Mouse (Mus musculus) retina, embryonic 14.5 days (tissue): ENCODE results near the gene Asic2.

Source experiments
- DNase-seq: peaks from one replicate; pipeline ENCODE4 v3.0.0-alpha.2; 2015; ENCODE audit warnings: low spot score

Asic2 gene

GRCm38 (mm10) chr11:81189103-81189502, 779.2 kb downstream of the Asic2 start:
- DNase-seq: no peak

- DNase-seq: no peak
Observed at GRCm38 (mm10) chr11:81187851-81188250, 780.4 kb downstream of the Asic2 start.

- no peak for DNase-seq
Observed at GRCm38 (mm10) chr11:81184721-81185120, 783.5 kb downstream of the Asic2 start.

DNA sequence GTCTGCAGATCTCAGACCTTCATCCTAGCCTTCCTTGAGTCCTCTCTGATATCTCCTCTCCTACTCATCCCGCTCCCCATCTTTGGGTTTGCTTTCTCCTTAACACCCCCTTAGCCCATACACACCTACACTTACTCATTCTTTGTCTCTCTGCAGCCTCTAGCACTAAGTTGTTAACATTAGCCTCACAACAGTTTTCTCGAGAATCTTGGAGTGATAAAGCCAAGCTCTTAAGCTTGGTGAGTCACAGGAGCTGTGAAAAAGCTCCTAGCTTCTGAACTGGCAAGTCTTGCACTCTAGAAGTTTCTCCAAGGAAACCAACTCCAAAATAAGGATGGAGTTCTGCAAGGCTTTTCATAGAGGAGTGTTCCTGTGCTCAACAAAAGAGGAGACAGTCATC, 803.4 kb downstream of the Asic2 start:
- DNase-seq: no peak

- DNase-seq: no peak
Observed at GRCm38 (mm10) chr11:81163056-81163455, 805.2 kb downstream of the Asic2 start.

DNA sequence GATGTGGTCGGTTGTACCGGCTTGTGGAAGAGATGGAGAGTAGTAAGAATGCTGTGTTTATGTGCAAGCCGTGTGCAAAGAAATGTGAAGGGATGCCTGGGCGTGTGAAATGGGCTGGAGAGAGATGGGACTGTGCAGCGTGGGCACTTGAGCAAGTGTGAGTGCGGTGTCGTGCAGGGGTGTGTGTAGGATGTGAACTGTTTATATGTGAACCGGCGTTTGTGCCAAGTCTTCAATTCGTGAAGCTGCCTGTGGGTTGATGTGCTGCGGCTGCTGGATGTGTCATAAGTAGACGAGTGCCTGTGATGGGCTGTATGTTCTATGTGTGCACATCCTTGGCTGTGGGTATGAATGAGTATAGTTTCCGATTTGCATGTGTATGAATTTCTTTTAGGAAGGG, 814.4 kb downstream of the Asic2 start:
- DNase-seq: no peak

DNA sequence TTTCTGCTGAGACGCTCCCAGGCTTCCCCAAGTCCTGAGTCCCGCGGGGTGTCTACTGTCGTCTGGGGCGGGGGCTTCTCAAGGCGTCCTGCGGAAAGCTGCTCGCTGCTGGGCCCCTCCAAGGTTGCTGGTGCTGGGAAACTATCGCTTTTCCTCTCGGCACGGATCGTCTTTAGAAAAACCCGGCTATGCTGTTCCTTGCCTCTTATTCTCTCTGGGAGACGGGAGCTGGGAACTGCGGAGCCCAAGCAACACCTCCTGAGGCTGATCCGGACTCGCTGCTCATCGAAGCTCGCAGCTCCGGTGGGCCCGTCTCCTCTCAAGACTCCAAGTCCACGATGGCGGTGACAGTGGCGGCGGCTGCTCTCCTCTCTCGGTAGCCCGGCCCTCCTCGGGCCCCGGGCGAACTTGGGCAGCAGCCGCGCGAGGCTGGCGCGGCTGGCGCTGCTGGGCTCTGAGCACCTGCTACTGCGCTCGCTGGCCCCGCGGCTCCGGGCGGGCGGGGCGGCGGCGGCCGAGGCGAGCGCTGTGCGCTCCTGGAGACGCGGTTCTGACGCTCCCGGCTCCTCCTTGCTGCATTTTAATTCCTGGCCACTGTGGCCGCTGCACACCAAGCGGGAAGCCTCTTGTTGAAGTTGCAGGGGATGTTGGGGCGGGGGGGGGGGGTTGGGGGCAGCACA, 815.0 kb downstream of the Asic2 start:
- peak; percentile 82 for DNase-seq

DNA sequence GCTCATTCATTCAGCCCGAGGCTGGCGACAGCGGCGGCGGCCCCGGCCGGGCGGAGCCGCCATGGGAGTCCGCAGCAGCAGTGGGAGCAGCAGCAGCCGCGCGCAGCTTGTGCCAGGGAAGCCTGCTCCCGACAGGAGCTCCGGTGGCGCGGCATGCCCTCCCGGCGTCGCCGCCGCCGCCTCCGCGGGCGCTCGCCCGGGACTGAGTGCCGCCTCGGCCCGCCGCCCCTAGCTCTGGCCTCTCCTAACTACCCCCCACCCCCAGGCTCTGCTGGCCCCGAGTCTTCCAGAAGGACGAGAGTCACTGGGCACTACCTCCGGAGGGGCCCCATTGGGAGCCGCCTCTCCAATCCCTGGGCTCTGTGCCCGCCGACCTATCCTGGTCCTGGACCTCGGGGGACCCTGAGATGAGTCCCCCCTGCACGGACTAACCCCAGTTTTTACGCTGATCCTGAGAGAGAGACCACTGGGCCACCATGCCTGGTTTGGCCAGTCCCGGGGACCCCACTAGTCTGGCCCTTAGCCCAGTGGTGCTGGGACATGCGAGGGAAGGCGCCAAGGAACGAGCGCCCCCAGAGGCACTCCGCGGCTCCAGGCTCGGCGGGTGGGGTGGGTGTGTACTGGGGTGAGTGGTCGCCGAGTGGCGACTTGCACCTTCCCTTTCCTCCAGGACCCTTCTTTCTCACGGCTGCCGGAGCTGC, 815.6 kb downstream of the Asic2 start:
- peak; percentile 73 for DNase-seq

DNA sequence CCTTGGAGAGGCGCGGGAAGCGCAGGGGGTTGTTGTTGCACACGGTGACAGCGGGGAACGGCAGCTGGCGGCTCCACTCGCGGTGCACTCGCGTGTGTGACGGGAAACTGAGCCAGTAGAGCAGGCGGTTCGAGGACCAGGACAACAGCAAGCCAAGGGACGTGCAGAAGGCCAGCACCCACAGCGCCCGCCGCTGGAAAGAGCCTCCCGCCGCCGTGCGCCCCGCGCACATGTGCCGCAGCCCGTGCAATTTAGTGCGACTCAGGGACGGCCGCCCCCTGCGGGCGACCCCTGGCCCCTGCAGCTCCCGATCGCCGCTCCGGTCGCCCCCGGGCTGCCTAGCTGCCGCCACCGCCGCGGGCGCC, 816.3 kb downstream of the Asic2 start:
- DNase-seq: peak; percentile 79

- DNase-seq: no peak
Observed at GRCm38 (mm10) chr11:81151286-81152020, 816.8 kb downstream of the Asic2 start.

DNA sequence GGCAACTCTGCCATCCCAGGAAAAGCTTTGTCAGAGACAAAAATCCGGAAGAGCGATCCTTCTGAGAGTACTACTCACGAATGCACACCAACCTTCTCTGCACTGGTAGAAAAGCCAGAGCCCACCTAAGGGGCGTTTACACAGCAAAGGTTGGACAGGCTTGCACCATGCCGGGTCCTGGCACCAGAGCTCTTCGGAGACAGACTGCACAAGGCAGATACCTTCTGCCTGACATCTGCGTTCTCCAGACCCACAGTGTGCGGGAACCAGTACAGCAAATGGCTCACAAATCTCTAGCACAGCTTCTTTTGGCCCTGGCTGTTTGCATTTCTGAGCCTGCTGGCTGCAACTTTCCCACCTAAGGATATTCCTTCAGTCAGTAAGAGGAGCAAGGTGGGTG, 817.6 kb downstream of the Asic2 start:
- DNase-seq: no peak

- DNase-seq: no peak
Observed at GRCm38 (mm10) chr11:81148423-81148822, 819.8 kb downstream of the Asic2 start.

DNA sequence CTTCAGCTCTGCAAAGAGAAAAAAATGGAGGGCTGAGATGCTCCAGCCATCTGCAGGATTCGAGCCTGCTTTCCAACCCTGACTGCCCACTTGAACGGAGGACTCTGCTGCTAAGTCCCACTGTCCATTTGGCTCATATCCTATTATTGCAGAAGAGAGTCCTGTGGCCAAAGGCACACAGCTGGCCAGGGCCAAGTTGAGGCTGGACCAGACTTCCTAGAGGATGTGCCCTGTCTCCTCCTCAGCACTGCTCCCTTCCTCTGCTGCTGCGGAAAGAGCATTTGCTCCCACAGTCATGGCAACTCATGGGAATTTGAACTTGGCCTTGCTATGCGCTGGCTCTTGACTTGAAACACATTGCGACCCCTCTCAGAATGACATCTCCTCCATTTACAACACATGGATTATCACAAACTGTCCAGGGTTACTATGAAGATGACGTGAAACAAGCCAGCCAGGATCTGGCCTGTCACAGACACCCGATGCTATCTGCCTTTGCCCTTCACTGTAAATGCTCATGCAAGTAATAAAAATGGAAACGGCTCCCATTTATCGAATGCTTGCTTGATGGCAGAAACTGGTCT, 821.6 kb downstream of the Asic2 start:
- no peak for DNase-seq

DNA sequence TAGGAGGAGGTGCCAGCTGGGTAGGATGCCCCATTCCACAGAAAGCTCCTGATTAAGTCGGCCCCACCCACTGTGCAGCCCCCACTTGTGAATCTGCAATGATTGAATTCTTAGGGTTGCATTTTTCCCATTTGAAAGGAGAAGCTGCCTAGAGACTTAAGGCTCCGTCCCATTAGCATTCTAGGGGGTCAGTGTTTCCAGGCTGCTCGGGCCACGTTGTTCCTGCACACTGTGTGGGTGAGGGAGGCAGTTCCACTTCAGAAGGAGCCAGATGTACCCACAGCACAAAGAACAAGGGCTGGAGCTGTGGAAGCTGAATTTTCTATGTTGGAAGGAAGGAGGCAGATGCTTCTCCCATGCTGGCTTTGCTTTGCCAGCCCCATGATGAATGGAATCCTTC, 833.1 kb downstream of the Asic2 start:
- no peak for DNase-seq

DNA sequence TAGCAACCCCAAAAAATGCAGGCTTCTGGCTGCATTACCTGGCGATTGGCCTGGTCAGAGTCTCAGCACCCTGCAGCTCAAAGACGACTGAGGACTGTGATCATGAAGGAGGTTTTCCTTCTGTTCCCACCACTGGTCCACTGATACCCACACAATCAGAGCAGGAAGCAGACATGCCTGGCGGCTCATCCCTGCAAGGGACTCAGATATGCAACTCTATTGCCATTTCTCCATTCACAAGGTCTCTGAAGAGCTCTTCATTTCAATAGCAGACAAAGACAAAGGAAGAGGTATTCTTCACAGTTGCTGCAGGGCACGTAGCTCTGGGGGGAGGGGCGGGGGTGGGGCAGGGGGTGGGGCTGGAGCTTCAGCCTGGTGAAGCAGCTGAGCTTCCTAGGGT, 834.3 kb downstream of the Asic2 start:
- DNase-seq: no peak

GRCm38 (mm10) chr11:81132669-81133068, 835.6 kb downstream of the Asic2 start:
- no peak for DNase-seq

- DNase-seq: no peak
Observed at GRCm38 (mm10) chr11:81124363-81124762, 843.9 kb downstream of the Asic2 start.

DNA sequence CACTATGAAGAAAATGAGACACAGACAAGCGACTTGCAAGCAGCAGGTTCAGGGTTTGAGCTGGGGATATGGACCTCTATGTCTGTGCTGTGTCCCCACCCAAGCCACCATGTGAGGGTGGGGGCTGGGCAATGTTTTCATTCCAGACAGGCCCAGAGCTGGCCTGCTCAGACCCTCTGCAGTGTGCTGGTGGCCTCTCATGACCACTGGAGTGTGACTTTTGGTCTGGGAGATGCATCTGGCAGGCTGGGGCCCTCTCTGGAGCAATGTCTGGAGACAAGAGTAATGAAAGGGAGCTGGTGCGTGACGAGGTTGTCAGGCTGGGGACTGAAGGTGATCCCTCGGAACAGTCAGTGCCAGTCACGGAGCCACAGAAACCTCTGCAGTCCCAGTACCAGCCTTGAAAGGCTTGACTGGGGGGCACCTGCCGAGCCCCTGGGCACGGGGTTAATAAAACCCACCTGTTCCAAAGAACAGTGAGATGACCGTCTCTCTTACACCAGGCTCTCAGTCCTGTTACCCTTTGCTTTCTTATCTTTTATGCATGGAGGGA, 848.2 kb downstream of the Asic2 start:
- no peak for DNase-seq

DNA sequence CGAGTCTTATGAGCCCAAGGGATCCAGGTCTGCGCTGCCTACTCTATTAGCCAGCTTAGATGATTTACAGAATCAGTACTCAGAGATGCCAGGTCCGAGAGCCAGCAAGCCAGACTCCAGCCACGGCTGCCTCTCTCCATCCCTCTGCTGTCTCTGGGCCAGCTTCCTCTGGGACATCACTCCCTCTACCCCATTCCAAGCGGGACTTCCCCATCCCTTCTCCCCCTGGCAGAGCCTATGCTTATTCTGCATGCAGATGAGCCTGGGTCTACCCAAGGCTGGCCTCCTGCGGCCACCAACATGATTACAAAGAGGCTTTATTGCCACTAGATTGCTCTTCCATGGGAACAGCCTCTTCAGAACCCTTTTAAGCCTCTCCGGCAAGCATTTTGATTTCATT, 850.2 kb downstream of the Asic2 start:
- no peak for DNase-seq

DNA sequence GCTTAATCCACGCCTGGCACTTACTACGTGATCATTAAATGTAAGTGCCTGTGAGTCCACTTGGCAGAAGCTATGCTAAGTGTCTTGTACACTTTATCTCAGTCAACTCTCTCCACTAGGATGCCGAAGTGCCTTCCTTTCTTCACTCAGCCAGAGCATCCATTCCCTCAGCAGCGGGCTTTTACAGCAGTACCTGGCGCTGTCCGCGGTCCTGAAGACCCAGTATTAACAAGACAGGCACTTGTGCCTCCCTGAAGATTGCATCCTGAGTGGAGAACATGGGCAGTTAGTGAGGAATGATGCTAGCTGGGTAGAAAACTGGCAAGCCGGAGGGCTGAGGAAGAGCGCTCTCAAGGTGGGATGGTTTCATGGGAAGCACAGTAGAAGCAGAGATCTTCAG, 852.6 kb downstream of the Asic2 start:
- peak; percentile 82 for DNase-seq

- DNase-seq: no peak
Observed at GRCm38 (mm10) chr11:81111626-81112025, 856.6 kb downstream of the Asic2 start.

DNA sequence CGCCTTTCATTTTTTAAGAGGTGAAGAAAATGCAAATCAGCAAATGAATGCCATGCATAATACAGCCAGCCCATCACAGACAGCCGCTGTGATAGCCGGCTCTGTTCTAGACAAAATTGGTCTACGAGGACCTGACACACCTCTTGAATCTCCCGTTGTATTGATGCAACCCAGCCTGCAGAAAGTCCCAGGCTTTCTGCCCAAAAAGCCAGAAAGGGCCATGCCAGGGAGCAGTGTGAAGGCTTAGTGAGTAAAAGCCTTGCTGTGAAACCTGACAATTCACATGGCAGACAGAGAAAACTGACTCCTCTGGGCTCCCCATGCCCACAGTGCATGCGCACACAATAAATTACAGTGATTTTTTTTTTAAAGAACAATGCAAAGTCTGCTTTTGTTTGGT, 858.2 kb downstream of the Asic2 start:
- no peak for DNase-seq

- DNase-seq: no peak
Observed at GRCm38 (mm10) chr11:81106949-81107348, 861.3 kb downstream of the Asic2 start.
